Mouse (Mus musculus) heart, adult 2 months (tissue): ENCODE measurements at regions not wholly inside any gene's neighbourhood (a gene's known extent, or its start where the extent isn't known, plus 50 kb on each side); places are given as distances from the start of the nearest gene placed in this dataset.

Source experiments
- CTCF ChIP-seq: fragments of 200-600 bp; IDR thresholded peaks from 2 replicates; pipeline ENCODE4 v1.8.1; 2022; ENCODE audit warnings: antibody characterized with exemption, mild to moderate bottlenecking, moderate library complexity
- EP300 ChIP-seq: fragments of 200-500 bp; IDR thresholded peaks from 2 replicates; pipeline ENCODE4 v1.6.1; 2011; ENCODE audit warnings: low read depth, low read length, control low read depth; ENCODE audit not compliant: insufficient read depth
- POLR2A ChIP-seq: fragments of 200-500 bp; IDR thresholded peaks from 2 replicates; pipeline ENCODE4 v1.6.1; 2011; ENCODE audit warnings: mild to moderate bottlenecking, low read depth, low read length, control low read depth; ENCODE audit not compliant: insufficient read depth

- TF ChIP-seq EP300 (no peak), CTCF (no peak), POLR2A (no peak)
Observed at GRCm38 (mm10) chr13:35389781-35390525, 269.7 kb upstream of the Cdyl start.
